Mouse (Mus musculus): Measurements from ENCODE around the gene 1700042G07Rik. TPM values are rescaled to one million over a fixed set of nuclear protein-coding genes. Genes with fewer than 3 reads are reported as not detected.

The 1700042G07Rik gene
- total and polyA plus RNA-seq, 2 experiments from 2014 or later = not detected

DNA sequence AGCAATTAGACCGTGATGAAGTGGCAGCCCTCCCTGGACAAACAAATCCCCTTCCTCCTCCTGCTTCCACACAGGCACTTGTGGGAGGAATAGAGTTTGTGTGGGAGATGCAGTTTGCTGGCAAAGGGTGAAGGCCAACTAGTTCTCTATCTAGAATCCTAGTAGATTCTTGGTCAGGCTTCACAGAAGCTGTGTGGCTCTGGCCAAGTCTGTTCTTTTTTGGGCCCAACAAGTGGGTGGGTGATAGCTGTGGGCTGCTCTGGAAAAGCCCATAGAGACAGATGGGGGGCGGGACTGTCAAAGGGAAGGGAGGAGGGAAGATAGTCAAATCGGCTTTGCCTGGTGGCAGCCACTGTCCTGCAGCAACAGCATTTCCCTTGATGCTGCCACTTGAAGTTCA is 12.4 kb upstream of the 1700042G07Rik start:
- Histone ChIP-seq H3K4me1 (ENCODE audit: insufficient read depth) (no peaks in the 10 kb centered on the region), H3K4me3 (ENCODE audit: low read depth, low read length) (no peak overlapping the region), H3K36me3 (ENCODE audit: insufficient read depth) (peaks cover 37% of the 10 kb centered on the region), H3K9ac (no peak overlapping the region), H3K4me2 (ENCODE audit: low read depth) (no peak overlapping the region), H3K27me3 (ENCODE audit: insufficient read depth, low read length) (no peaks in the 10 kb centered on the region), H3K9me3 (ENCODE audit: low read length) (no peaks in the 10 kb centered on the region), H3K27ac (ENCODE audit: low read depth, low read length) (peak overlapping the region; percentile 42; the same call in 1 of the 2 replicates)
- DNase-seq (peak; percentile 35), ATAC-seq (peak; percentile 38)
- WGBS = 71% methylated on average over 3 of the region's 3 CpGs
- TF ChIP-seq CTCF (IDR thresholded peaks at IDR 0.05; ENCODE audit: low read depth) = no peak

DNA sequence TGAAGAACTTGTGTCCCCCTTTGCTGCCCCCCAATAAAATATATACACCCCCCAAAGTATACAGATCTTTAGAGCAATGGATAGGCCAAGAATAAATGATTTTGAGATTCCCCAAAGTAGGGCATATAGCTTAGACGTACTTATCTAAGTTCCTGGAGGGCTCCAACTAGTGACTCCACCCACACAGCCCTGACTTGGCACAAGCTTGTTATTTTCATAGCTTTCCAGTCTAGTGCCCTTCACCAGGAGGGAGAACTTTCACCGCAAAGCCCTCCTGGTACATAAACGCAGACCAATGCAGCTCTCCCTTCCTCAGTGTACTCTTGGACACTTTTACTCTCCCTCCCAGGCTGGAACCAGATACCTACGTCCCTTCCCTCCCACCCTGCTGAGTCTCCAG is 11.0 kb upstream of the 1700042G07Rik start:
- no peak overlapping the region for H3K4me3 ChIP-seq (ENCODE audit: low read depth, low read length)
- H3K4me2 ChIP-seq (ENCODE audit: low read depth) = no peak overlapping the region
- H3K27ac ChIP-seq (ENCODE audit: low read depth, low read length) = no peak overlapping the region
- peaks cover 24% of the 10 kb centered on the region for H3K36me3 ChIP-seq (ENCODE audit: insufficient read depth)
- no peak for ATAC-seq
- no peak for DNase-seq
- H3K4me1 ChIP-seq (ENCODE audit: insufficient read depth) = no peaks in the 10 kb centered on the region
- WGBS = 66% methylated on average over 4 of the region's 4 CpGs
- no peak for TF ChIP-seq CTCF (IDR thresholded peaks at IDR 0.05; ENCODE audit: low read depth)
- no peaks in the 10 kb centered on the region for H3K9me3 ChIP-seq (ENCODE audit: low read length)
- no peaks in the 10 kb centered on the region for H3K27me3 ChIP-seq (ENCODE audit: insufficient read depth, low read length)
- H3K9ac ChIP-seq = no peak overlapping the region

DNA sequence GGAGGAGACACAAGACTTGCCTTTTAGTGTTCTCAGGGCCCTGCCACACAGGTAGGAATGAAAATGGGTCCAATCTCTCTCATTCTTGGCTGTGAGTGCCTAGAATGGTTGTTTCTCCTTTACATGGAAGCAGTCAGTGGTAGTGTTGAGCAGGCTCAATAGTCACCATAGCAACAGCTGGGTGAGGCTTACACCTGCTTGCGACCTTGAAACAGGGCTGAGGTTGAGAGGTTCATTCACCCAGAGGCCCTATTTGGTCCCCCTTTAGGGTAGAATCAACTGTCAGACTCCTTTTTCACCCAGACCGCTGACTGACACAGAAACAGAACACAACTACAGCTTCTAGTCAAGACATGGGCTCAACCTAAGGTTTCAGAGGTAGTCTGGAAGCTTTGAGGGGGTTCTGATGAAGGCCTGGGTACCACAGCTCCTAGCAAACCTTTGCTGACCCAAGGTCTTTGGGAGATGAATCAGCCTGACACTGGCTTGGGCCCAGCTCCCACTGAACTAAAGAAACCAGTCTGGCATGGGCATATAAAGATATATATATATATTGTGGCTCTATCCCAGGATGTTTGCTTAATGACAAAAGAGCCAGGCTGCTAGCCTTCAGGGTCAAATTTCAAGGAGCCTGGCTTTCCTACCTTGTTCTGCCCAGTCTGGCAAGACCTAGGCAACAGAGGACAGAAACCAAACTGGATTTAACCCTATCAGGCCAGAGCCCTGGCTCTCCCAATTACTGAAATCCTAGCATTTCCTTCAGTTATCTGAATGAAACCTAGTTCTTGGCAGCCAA is 8.2 kb upstream of the 1700042G07Rik start:
- 80% methylated on average over 2 of the region's 2 CpGs for WGBS
- TF ChIP-seq CTCF (IDR thresholded peaks at IDR 0.05; ENCODE audit: low read depth) = no peak
- H3K27me3 ChIP-seq (ENCODE audit: insufficient read depth, low read length) = no peaks in the 10 kb centered on the region
- H3K9ac ChIP-seq = no peak overlapping the region
- H3K36me3 ChIP-seq (ENCODE audit: insufficient read depth) = no peaks in the 10 kb centered on the region
- no peak overlapping the region for H3K4me2 ChIP-seq (ENCODE audit: low read depth)
- no peak overlapping the region for H3K4me3 ChIP-seq (ENCODE audit: low read depth, low read length)
- H3K27ac ChIP-seq (ENCODE audit: low read depth, low read length) = no peak overlapping the region
- no peaks in the 10 kb centered on the region for H3K9me3 ChIP-seq (ENCODE audit: low read length)
- DNase-seq = no peak
- ATAC-seq = no peak
- no peaks in the 10 kb centered on the region for H3K4me1 ChIP-seq (ENCODE audit: insufficient read depth)

DNA sequence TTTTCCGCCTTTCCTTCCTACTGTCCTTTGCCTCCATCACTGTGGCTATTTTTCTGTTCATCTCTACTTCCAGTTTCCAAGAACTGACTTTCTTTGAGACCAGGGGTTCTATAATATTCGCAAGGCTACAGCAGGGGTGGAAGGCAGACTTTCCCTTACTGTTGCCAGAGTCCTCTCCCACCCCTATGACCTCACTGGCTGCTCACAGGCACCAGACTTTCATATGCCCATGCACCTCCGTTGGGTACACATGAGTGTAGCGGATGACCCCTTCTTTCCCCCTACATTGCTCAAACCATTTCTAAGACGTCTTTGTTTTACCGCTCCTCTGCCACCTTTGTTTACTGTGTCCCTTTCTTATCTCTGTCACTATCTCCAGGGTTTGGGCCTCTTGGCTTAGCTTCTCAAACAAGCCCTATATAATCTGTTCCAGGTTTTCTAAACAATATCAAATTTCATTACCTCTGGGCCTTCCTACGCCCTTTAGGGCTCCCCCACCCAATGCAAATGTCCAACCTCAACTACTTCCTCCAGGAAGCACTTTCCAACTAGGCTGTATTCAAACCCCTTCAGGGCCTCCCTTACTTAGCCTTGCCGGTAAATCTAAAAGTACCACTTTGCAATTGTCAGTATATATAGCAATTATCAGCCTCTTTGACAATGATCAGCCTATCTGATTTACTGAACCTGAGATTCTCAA is 7.3 kb upstream of the 1700042G07Rik start:
- H3K4me3 ChIP-seq (ENCODE audit: low read depth, low read length) = no peak overlapping the region
- no peak for ATAC-seq
- H3K27ac ChIP-seq (ENCODE audit: low read depth, low read length) = no peak overlapping the region
- no peaks in the 10 kb centered on the region for H3K27me3 ChIP-seq (ENCODE audit: insufficient read depth, low read length)
- H3K9ac ChIP-seq = no peak overlapping the region
- H3K4me1 ChIP-seq (ENCODE audit: insufficient read depth) = no peaks in the 10 kb centered on the region
- no peaks in the 10 kb centered on the region for H3K9me3 ChIP-seq (ENCODE audit: low read length)
- no peak for TF ChIP-seq CTCF (IDR thresholded peaks at IDR 0.05; ENCODE audit: low read depth)
- no peak for DNase-seq
- H3K4me2 ChIP-seq (ENCODE audit: low read depth) = no peak overlapping the region
- no peaks in the 10 kb centered on the region for H3K36me3 ChIP-seq (ENCODE audit: insufficient read depth)
- 78% methylated on average over 8 of the region's 8 CpGs for WGBS

DNA sequence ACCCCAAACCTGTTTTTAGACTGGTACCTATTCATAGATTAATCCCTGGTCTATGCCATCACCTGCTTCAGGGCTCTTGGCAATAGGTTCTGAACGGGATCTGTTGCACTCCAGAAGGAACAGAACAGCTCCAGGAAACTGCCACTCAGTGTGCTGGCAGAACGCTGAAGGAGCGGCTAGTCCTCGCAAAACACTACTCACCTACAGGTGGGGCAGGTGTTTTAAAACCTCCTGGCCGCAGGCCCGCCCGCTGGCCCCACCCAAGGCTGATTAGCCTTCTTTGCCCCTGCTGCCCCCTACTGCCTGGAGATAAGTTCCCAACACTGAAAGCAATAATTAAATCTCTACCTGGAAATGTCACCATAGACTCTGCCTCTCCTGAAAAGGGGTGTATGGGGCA is 5.8 kb upstream of the 1700042G07Rik start, which contains the start of gene Tspan1:
Gene Tspan1, minus strand, starts transcription at position 198 of the 400 bp plus-strand sequence.
- Histone ChIP-seq H3K36me3 (ENCODE audit: insufficient read depth) (no peaks in the 10 kb centered on the region), H3K4me3 (ENCODE audit: low read depth, low read length) (no peak within 1 kb of the TSS), H3K4me1 (ENCODE audit: insufficient read depth) (no peaks in the 10 kb centered on the region), H3K27me3 (ENCODE audit: insufficient read depth, low read length) (no peaks in the 10 kb centered on the region), H3K9ac (no peak within 1 kb of the TSS), H3K4me2 (ENCODE audit: low read depth) (no peak within 1 kb of the TSS), H3K9me3 (ENCODE audit: low read length) (no peaks in the 10 kb centered on the region), H3K27ac (ENCODE audit: low read depth, low read length) (no peak within 1 kb of the TSS)
- DNase-seq (no peak), ATAC-seq (no peak)
- WGBS = 31% methylated on average over 7 of the region's 7 CpGs
- peak; percentile 13; the same call in 1 of the 2 replicates for TF ChIP-seq CTCF (IDR thresholded peaks at IDR 0.05; ENCODE audit: low read depth)

DNA sequence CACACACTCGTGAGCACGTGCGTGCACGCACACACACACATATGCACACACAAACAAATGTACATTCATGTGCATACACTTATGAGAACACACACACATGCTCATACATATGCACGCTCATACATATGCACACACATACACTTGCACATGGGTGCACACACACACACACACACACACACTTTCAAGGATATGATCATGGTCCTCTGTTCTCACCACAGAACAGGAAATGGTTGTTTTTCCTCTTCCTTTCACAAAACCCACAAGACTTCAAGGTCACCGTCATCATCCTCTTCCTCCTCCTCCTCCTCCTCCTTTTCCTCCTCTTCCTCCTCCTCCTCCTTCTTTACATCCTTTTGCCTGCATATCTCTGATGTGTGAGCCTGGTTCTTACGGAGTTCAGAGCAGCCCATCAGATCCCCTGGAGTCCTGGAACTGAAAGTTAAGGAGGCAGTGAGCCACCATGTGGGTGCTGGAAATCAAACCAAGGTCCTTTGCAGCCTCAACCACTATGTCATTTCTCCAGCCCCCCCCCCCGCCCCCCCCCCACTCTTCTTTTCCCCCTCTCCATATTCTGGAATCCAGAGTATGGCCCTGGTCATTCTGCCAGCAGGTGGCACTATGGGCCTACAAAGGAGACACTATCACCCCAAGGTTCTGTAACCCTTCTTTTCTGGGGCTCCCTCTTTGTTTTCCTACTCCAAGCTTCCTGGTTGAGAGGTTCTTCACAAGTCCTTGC is 4.4 kb upstream of the 1700042G07Rik start:
- DNase-seq (peak; percentile 75), ATAC-seq (peak; percentile 91)
- 81% methylated on average over 7 of the region's 8 CpGs for WGBS
- Histone ChIP-seq H3K27me3 (ENCODE audit: insufficient read depth, low read length) (no peaks in the 10 kb centered on the region), H3K27ac (ENCODE audit: low read depth, low read length) (no peak overlapping the region), H3K9ac (no peak overlapping the region), H3K4me3 (ENCODE audit: low read depth, low read length) (no peak overlapping the region), H3K4me1 (ENCODE audit: insufficient read depth) (no peaks in the 10 kb centered on the region), H3K36me3 (ENCODE audit: insufficient read depth) (no peaks in the 10 kb centered on the region), H3K4me2 (ENCODE audit: low read depth) (no peak overlapping the region), H3K9me3 (ENCODE audit: low read length) (no peaks in the 10 kb centered on the region)
- peak; percentile 76 for TF ChIP-seq CTCF (IDR thresholded peaks at IDR 0.05; ENCODE audit: low read depth)

All from forebrain, postnatal 0 days (tissue).